Mouse (Mus musculus) stomach, postnatal 0 days (tissue): ENCODE measurements around the gene Slc4a4. TPM values are rescaled to one million over a fixed set of nuclear protein-coding genes. Genes with fewer than 3 reads are reported as not detected.
A peak's percentile ranks its signal among the peaks of the same experiment; 100 is the strongest.

Experiments
- ATAC-seq: fragments of 200-750 bp; cut with Nextera tagmentation; 2 replicates; pipeline ENCODE4 v1.8.0; 2017; ENCODE audit not compliant: low FRiP score, low TSS enrichment
- DNase-seq: peaks from one replicate; pipeline ENCODE4 v3.0.0-alpha.2; 2016; ENCODE audit warnings: low spot score
- H3K27ac ChIP-seq: fragments of 300-500 bp; sonication (generic); replicated peaks from 2 replicates; pipeline ENCODE4 v1.5.1; 2014; ENCODE audit warnings: mild to moderate bottlenecking, control low read depth
- H3K27me3 ChIP-seq: fragments of 300-500 bp; sonication (generic); 2 replicates; pipeline ENCODE4 v1.6.1; 2014; ENCODE audit warnings: low read length; ENCODE audit not compliant: control insufficient read depth, insufficient read depth
- H3K36me3 ChIP-seq: fragments of 300-500 bp; sonication (generic); 2 replicates; pipeline ENCODE4 v1.6.1; 2014; ENCODE audit warnings: low read length, mixed read lengths; ENCODE audit not compliant: control insufficient read depth, insufficient read depth
- H3K4me1 ChIP-seq: fragments of 300-500 bp; sonication (generic); replicated peaks from 2 replicates; pipeline ENCODE4 v1.6.1; 2014; ENCODE audit warnings: antibody characterized with exemption; ENCODE audit not compliant: control insufficient read depth, insufficient read depth
- H3K4me2 ChIP-seq: fragments of 300-500 bp; sonication (generic); replicated peaks from 2 replicates; pipeline ENCODE4 v1.6.1; 2014; ENCODE audit warnings: low read depth, mild to moderate bottlenecking, control low read depth, moderate library complexity
- H3K4me3 ChIP-seq: fragments of 300-500 bp; sonication (generic); 2 replicates; pipeline ENCODE4 v1.5.1; 2014; ENCODE audit warnings: low read depth, low read length, control low read depth
- H3K9ac ChIP-seq: fragments of 300-500 bp; sonication (generic); 2 replicates; pipeline ENCODE4 v1.6.1; 2014; ENCODE audit warnings: mild to moderate bottlenecking, low read length, control low read depth, mixed read lengths
- H3K9me3 ChIP-seq: fragments of 300-500 bp; sonication (generic); 2 replicates; pipeline ENCODE4 v1.6.1; 2016; ENCODE audit warnings: low read length; ENCODE audit not compliant: control insufficient read depth
- CTCF ChIP-seq: IDR thresholded peaks from 2 replicates; pipeline ENCODE4 v1.5.1; 2016; ENCODE audit warnings: antibody characterized with exemption, low read depth, mild to moderate bottlenecking, moderate library complexity
- EP300 ChIP-seq: optimal IDR thresholded peaks from 2 replicates; pipeline ENCODE3; 2016; ENCODE audit warnings: antibody characterized with exemption
- whole genome bisulfite sequencing: fragments of 180-500 bp; shearing (Covaris S2); extraction: QIAGEN DNeasy Blood & Tissue Kit; methylation state at CpG from one replicate; pipeline ENCODE4 v1.1.7; 2014; 5-methylcytosine and 5-hydroxymethylcytosine counted together
- polyA plus RNA-seq: library from polyadenylated mRNA; unstranded; fragments of >200 nt; fragmentation: Nextera tagmentation; extraction: Ambion mirVana; gene quantifications from 2 replicates; pipeline ENCODE4 v1.2.1, GENCODE M21; 2015

Gene Slc4a4
- polyA plus RNA-seq: 6.2 and 6.3 TPM in 2 replicates

DNA sequence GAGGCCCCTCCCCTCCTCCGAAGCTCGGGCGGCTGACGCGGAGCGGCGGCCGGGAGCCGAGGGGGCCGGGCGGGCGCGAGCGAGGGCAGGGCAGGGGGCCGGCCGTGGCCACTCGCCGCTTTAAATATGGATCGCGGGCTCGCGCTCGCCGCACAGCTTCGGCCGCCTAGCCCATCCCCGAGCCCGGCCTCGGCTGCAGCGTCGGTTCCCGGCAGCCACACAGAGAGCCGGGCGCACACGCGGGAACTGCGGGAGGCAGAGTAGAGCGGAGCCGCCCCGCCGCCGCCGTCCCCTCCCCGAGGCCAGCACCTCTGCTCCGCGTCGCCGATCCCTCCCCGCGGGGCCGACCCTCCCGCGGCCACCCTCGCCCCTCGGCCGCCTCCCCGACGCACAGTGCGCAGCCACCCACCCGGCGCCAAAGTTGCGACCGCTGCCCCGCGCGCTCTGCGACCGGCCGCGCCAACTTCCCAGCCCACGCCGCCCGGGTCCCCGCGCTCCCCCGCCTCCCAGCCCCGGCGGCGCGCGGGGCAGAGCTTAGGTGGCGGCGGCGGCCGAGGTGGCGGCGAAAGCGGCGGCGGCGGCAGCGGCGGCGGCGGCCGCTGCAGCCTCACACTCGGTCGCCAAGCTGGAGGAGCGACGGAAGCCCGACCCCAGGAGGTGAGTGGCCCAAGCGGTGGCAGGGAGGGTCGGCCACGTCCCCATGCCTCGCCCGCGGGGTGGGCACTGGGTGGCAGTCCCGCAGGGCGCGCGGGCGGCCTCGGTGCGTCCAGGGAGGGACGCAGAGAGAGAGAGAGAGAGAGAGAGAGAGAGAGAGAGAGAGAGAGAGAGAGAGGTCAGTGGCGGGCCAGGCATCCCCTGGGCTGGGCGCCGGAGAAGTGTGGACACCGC, at the start of gene Slc4a4:
Gene Slc4a4 (plus strand): TSS at position 151 of the 888 bp plus-strand sequence.
- DNase-seq: peak; percentile 80
- H3K4me3 ChIP-seq: peak within 1 kb of the TSS; percentile 76
- peak within 1 kb of the TSS; percentile 69 for H3K27ac ChIP-seq

DNA sequence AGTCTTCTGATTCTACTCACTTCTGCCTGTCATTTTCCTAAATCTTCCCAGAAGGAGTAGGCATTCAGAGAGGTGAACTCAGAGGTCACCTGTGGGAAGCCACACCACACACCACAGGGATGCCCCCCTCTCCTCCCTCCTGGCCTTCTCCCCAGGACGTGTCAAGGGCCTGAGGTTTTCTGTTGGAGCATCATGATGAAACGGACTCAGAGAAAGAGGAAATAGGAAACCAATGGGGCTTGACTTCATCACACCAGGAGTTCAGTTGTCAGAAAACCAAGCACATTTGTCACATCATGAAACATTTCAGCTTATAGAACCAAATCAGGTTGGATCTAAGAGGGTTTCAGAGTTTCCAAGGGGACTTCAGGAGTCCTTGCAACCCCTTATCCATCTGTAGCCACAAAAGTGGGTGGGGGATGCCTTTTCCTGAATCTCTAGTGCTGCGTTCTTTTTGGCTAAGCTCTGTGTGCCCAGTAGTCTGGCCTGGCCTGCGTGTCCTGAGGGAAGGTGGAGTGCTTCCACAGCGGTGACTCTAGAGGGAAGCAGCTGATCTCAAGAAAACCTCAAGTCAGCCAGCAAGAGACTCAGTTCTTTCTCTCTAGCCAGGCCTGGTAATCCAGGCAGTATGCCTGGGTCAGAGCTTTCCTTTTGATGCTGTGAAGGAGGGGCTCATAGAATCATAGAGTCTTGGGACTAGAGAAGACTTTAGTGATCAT, 46.4 kb upstream of the Slc4a4 start:
- ATAC-seq: no peak
- no peak overlapping the region for H3K4me3 ChIP-seq
- no peak overlapping the region for H3K9ac ChIP-seq
- H3K9me3 ChIP-seq: no peaks in the 10 kb centered on the region
- H3K36me3 ChIP-seq: no peaks in the 10 kb centered on the region
- WGBS: 82% methylated on average over 5 of the region's 5 CpGs
- no peak overlapping the region for H3K27ac ChIP-seq
- no peaks in the 10 kb centered on the region for H3K4me1 ChIP-seq
- DNase-seq: no peak
- TF ChIP-seq CTCF: no peak
- no peak for TF ChIP-seq EP300
- H3K27me3 ChIP-seq: no peaks in the 10 kb centered on the region
- no peak overlapping the region for H3K4me2 ChIP-seq

More for the DNA sequence above, at the start of gene Slc4a4:
- H3K27me3 ChIP-seq: no peaks in the 10 kb centered on the region
- H3K36me3 ChIP-seq: no peaks in the 10 kb centered on the region
- ATAC-seq: peak; percentile 89
- H3K9ac ChIP-seq: peak within 1 kb of the TSS; percentile 79
- no peaks in the 10 kb centered on the region for H3K4me1 ChIP-seq
- TF ChIP-seq CTCF (no peak), EP300 (no peak)
- 1% methylated on average over 87 of the region's 119 CpGs for WGBS
- H3K9me3 ChIP-seq: no peaks in the 10 kb centered on the region
- peak within 1 kb of the TSS; percentile 94 for H3K4me2 ChIP-seq

DNA sequence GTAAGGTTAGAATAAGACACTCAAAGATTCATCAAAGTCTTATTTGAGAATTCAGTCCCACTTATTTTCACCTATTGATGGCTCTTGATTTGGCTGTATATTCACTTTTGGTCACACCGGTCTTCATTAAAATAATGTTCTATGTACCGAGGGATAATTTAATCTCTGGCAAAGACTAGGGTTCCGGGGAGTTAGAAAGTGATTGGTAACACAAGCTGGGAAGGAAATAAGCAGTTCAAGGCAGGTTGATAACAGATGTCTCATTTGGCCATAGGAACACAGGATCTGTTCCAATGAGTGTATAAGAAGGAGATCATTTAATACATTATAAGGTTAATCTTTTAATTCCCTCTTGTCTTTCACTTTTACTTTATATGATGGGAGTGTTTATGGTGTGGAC, 29.3 kb upstream of the Slc4a4 start:
- TF ChIP-seq CTCF: no peak
- TF ChIP-seq EP300: no peak
- DNase-seq (no peak), ATAC-seq (no peak)
- Histone ChIP-seq H3K4me3 (no peak overlapping the region), H3K36me3 (no peaks in the 10 kb centered on the region), H3K9me3 (no peaks in the 10 kb centered on the region), H3K4me2 (no peak overlapping the region), H3K27ac (no peak overlapping the region), H3K9ac (no peak overlapping the region), H3K27me3 (no peaks in the 10 kb centered on the region), H3K4me1 (no peaks in the 10 kb centered on the region)
- WGBS: 87% methylated on average over 3 of the region's 3 CpGs

- DNase-seq (no peak), ATAC-seq (no peak)
- no peaks in the 10 kb centered on the region for H3K9me3 ChIP-seq
- no peaks in the 10 kb centered on the region for H3K27me3 ChIP-seq
- no peaks in the 10 kb centered on the region for H3K4me1 ChIP-seq
- H3K4me3 ChIP-seq: no peak overlapping the region
- no peak overlapping the region for H3K4me2 ChIP-seq
- H3K36me3 ChIP-seq: no peaks in the 10 kb centered on the region
- no peak for TF ChIP-seq EP300
- no peak for TF ChIP-seq CTCF
- 74% methylated on average over 4 of the region's 4 CpGs for WGBS
- H3K9ac ChIP-seq: no peak overlapping the region
- no peak overlapping the region for H3K27ac ChIP-seq
These were observed 28.8 kb upstream of the Slc4a4 start for GRCm38 (mm10) chr5:88857801-88858200.

- TF ChIP-seq EP300: no peak
- TF ChIP-seq CTCF: no peak
- H3K27ac ChIP-seq: no peak overlapping the region
- no peak for DNase-seq
- ATAC-seq: no peak
- no peak overlapping the region for H3K4me2 ChIP-seq
- no peaks in the 10 kb centered on the region for H3K4me1 ChIP-seq
- WGBS: 52% methylated on average over 4 of the region's 4 CpGs
- no peak overlapping the region for H3K9ac ChIP-seq
- H3K9me3 ChIP-seq: no peaks in the 10 kb centered on the region
- H3K36me3 ChIP-seq: no peaks in the 10 kb centered on the region
- H3K4me3 ChIP-seq: no peak overlapping the region
- no peaks in the 10 kb centered on the region for H3K27me3 ChIP-seq
These were observed 28.4 kb upstream of the Slc4a4 start for GRCm38 (mm10) chr5:88858226-88858625.
